Mouse (Mus musculus) embryonic facial prominence, embryonic 12.5 days (tissue): ENCODE results near the gene Megf11. TPM values are rescaled to one million over a fixed set of nuclear protein-coding genes. Genes with fewer than 3 reads are reported as not detected.

Experiments
- ATAC-seq: fragments of 200-750 bp; cut with Nextera tagmentation; 2 replicates; pipeline ENCODE4 v1.8.0; 2017; ENCODE audit not compliant: insufficient number of reproducible peaks, insufficient read depth, low FRiP score, low TSS enrichment
- H3K27ac ChIP-seq: fragments of 300-500 bp; sonication (generic); 2 replicates; pipeline ENCODE4 v1.5.1; 2016; ENCODE audit warnings: mild to moderate bottlenecking
- H3K27me3 ChIP-seq: fragments of 300-500 bp; sonication (generic); 2 replicates; pipeline ENCODE4 v1.6.1; 2016; ENCODE audit warnings: mild to moderate bottlenecking, moderate library complexity
- H3K36me3 ChIP-seq: fragments of 300-500 bp; sonication (generic); 2 replicates; pipeline ENCODE4 v1.6.1; 2016; ENCODE audit warnings: mild to moderate bottlenecking
- H3K4me1 ChIP-seq: fragments of 300-500 bp; sonication (generic); 2 replicates; pipeline ENCODE4 v1.6.1; 2016
- H3K4me2 ChIP-seq: fragments of 300-500 bp; sonication (generic); replicated peaks from 2 replicates; pipeline ENCODE4 v1.6.1; 2016; ENCODE audit warnings: mild to moderate bottlenecking, moderate library complexity
- H3K4me3 ChIP-seq: fragments of 300-500 bp; sonication (generic); 2 replicates; pipeline ENCODE4 v1.5.1; 2016; ENCODE audit warnings: mild to moderate bottlenecking
- H3K9ac ChIP-seq: fragments of 300-500 bp; sonication (generic); 2 replicates; pipeline ENCODE4 v1.6.1; 2016; ENCODE audit warnings: mild to moderate bottlenecking, moderate library complexity
- H3K9me3 ChIP-seq: fragments of 300-500 bp; sonication (generic); 2 replicates; pipeline ENCODE4 v1.6.1; 2016; ENCODE audit warnings: mild to moderate bottlenecking, moderate library complexity
- WGBS: fragments of 180-500 bp; shearing (Covaris S2); methylation state at CpG from one replicate; pipeline ENCODE4 v1.1.7; 2016; 5-methylcytosine and 5-hydroxymethylcytosine counted together
- polyA plus RNA-seq: library from polyadenylated mRNA; unstranded; fragments of >200 nt; fragmentation: Nextera tagmentation; extraction: Ambion mirVana; gene quantifications from 2 replicates; pipeline ENCODE4 v1.2.1, GENCODE M21; 2016

The Megf11 gene
- polyA plus RNA-seq, 1 experiment from 2014 or later = 1.2 TPM

- peaks cover 4% of the 10 kb centered on the region; the same call in 1 of the 2 replicates for H3K4me1 ChIP-seq
- 59% methylated on average over 3 of the region's 3 CpGs for WGBS
- no peaks in the 10 kb centered on the region for H3K9me3 ChIP-seq
- no peak overlapping the region for H3K4me3 ChIP-seq
- no peak overlapping the region for H3K4me2 ChIP-seq
- 0 out of 2 replicates have a peak, but pooled peaks cover 4% of the 10 kb centered on the region for H3K27me3 ChIP-seq
- H3K36me3 ChIP-seq = no peaks in the 10 kb centered on the region
- no peak overlapping the region for H3K9ac ChIP-seq
- ATAC-seq = no peak
- no peak overlapping the region for H3K27ac ChIP-seq
These were observed 146.5 kb downstream of the Megf11 start for GRCm38 (mm10) chr9:64531935-64532334.

GRCm38 (mm10) chr9:64532711-64533242, 147.4 kb downstream of the Megf11 start:
- no peak for ATAC-seq
- no peak overlapping the region for H3K4me2 ChIP-seq
- H3K4me3 ChIP-seq = no peak overlapping the region
- 0 out of 2 replicates have a peak, but pooled peaks cover 4% of the 10 kb centered on the region for H3K27me3 ChIP-seq
- 46% methylated on average over 4 of the region's 4 CpGs for WGBS
- H3K9me3 ChIP-seq = no peaks in the 10 kb centered on the region
- no peaks in the 10 kb centered on the region for H3K36me3 ChIP-seq
- no peak overlapping the region for H3K27ac ChIP-seq
- H3K4me1 ChIP-seq = peaks cover 4% of the 10 kb centered on the region; the same call in 1 of the 2 replicates
- H3K9ac ChIP-seq = no peak overlapping the region

- H3K27ac ChIP-seq = no peak overlapping the region
- peaks cover 4% of the 10 kb centered on the region; the same call in 1 of the 2 replicates for H3K4me1 ChIP-seq
- 38% methylated on average over 15 of the region's 15 CpGs for WGBS
- no peak for ATAC-seq
- H3K4me2 ChIP-seq = no peak overlapping the region
- H3K4me3 ChIP-seq = no peak overlapping the region
- H3K27me3 ChIP-seq = 0 out of 2 replicates have a peak, but pooled peaks cover 4% of the 10 kb centered on the region
- no peaks in the 10 kb centered on the region for H3K9me3 ChIP-seq
- no peak overlapping the region for H3K9ac ChIP-seq
- H3K36me3 ChIP-seq = no peaks in the 10 kb centered on the region
These were observed 148.2 kb downstream of the Megf11 start for GRCm38 (mm10) chr9:64533488-64534119.

- Histone ChIP-seq H3K4me2 (no peak overlapping the region), H3K4me3 (no peak overlapping the region), H3K9me3 (no peaks in the 10 kb centered on the region), H3K36me3 (no peaks in the 10 kb centered on the region), H3K27me3 (0 out of 2 replicates have a peak, but pooled peaks cover 4% of the 10 kb centered on the region), H3K9ac (no peak overlapping the region), H3K4me1 (peaks cover 4% of the 10 kb centered on the region; the same call in 1 of the 2 replicates), H3K27ac (no peak overlapping the region)
- no peak for ATAC-seq
- WGBS = 71% methylated on average over 6 of the region's 6 CpGs
These were observed 148.9 kb downstream of the Megf11 start for GRCm38 (mm10) chr9:64534313-64534712.

- H3K9me3 ChIP-seq = no peaks in the 10 kb centered on the region
- peaks cover 4% of the 10 kb centered on the region; the same call in 1 of the 2 replicates for H3K4me1 ChIP-seq
- 88% methylated on average over 8 of the region's 8 CpGs for WGBS
- H3K4me2 ChIP-seq = no peak overlapping the region
- no peak overlapping the region for H3K27ac ChIP-seq
- H3K36me3 ChIP-seq = no peaks in the 10 kb centered on the region
- ATAC-seq = no peak
- H3K9ac ChIP-seq = no peak overlapping the region
- H3K4me3 ChIP-seq = no peak overlapping the region
- 0 out of 2 replicates have a peak, but pooled peaks cover 4% of the 10 kb centered on the region for H3K27me3 ChIP-seq
These were observed 149.6 kb downstream of the Megf11 start for GRCm38 (mm10) chr9:64534856-64535539.

GRCm38 (mm10) chr9:64537821-64538220, 152.4 kb downstream of the Megf11 start:
- no peaks in the 10 kb centered on the region for H3K36me3 ChIP-seq
- peaks cover 4% of the 10 kb centered on the region; the same call in 1 of the 2 replicates for H3K4me1 ChIP-seq
- no peak overlapping the region for H3K9ac ChIP-seq
- no peaks in the 10 kb centered on the region for H3K9me3 ChIP-seq
- no peak overlapping the region for H3K4me3 ChIP-seq
- 0 out of 2 replicates have a peak, but pooled peaks cover 4% of the 10 kb centered on the region for H3K27me3 ChIP-seq
- WGBS = 64% methylated on average over 4 of the region's 4 CpGs
- no peak overlapping the region for H3K4me2 ChIP-seq
- no peak for ATAC-seq
- no peak overlapping the region for H3K27ac ChIP-seq

- no peaks in the 10 kb centered on the region for H3K36me3 ChIP-seq
- no peak for ATAC-seq
- no peak overlapping the region for H3K27ac ChIP-seq
- H3K9me3 ChIP-seq = no peaks in the 10 kb centered on the region
- H3K4me1 ChIP-seq = peaks cover 8% of the 10 kb centered on the region; the same call in 1 of the 2 replicates
- no peak overlapping the region for H3K9ac ChIP-seq
- H3K4me3 ChIP-seq = no peak overlapping the region
- H3K4me2 ChIP-seq = no peak overlapping the region
- no peaks in the 10 kb centered on the region for H3K27me3 ChIP-seq
- WGBS = 62% methylated on average over 4 of the region's 4 CpGs
These were observed 156.8 kb downstream of the Megf11 start for GRCm38 (mm10) chr9:64542246-64542645.

- no peak for ATAC-seq
- 25% methylated on average over 7 of the region's 7 CpGs for WGBS
These were observed 157.7 kb downstream of the Megf11 start for GRCm38 (mm10) chr9:64543125-64543524.

GRCm38 (mm10) chr9:64546344-64546991, 161.0 kb downstream of the Megf11 start:
- Histone ChIP-seq H3K27me3 (no peaks in the 10 kb centered on the region), H3K36me3 (no peaks in the 10 kb centered on the region), H3K9ac (no peak overlapping the region), H3K9me3 (no peaks in the 10 kb centered on the region), H3K4me2 (no peak overlapping the region), H3K4me1 (peaks cover 8% of the 10 kb centered on the region; the same call in 1 of the 2 replicates), H3K27ac (no peak overlapping the region), H3K4me3 (no peak overlapping the region)
- no peak for ATAC-seq
- WGBS = 43% methylated on average over 7 of the region's 7 CpGs

More at GRCm38 (mm10) chr9:64543125-64543524, 157.7 kb downstream of the Megf11 start:
- no peak overlapping the region for H3K9ac ChIP-seq
- peaks cover 8% of the 10 kb centered on the region; the same call in 1 of the 2 replicates for H3K4me1 ChIP-seq
- no peak overlapping the region for H3K4me3 ChIP-seq
- no peaks in the 10 kb centered on the region for H3K27me3 ChIP-seq
- no peak overlapping the region for H3K4me2 ChIP-seq
- no peak overlapping the region for H3K27ac ChIP-seq
- H3K36me3 ChIP-seq = no peaks in the 10 kb centered on the region
- H3K9me3 ChIP-seq = no peaks in the 10 kb centered on the region

GRCm38 (mm10) chr9:64548332-64548731, 162.9 kb downstream of the Megf11 start:
- Histone ChIP-seq H3K36me3 (no peaks in the 10 kb centered on the region), H3K27me3 (no peaks in the 10 kb centered on the region), H3K27ac (no peak overlapping the region), H3K4me1 (peaks cover 4% of the 10 kb centered on the region; the same call in 1 of the 2 replicates), H3K4me3 (no peak overlapping the region), H3K9ac (no peak overlapping the region), H3K4me2 (no peak overlapping the region), H3K9me3 (no peaks in the 10 kb centered on the region)
- 62% methylated on average over 6 of the region's 6 CpGs for WGBS
- no peak for ATAC-seq

GRCm38 (mm10) chr9:64551307-64551706, 165.9 kb downstream of the Megf11 start:
- ATAC-seq = no peak
- H3K27me3 ChIP-seq = no peaks in the 10 kb centered on the region
- no peaks in the 10 kb centered on the region for H3K36me3 ChIP-seq
- WGBS = 88% methylated on average over 1 of the region's 1 CpGs
- H3K9ac ChIP-seq = no peak overlapping the region
- no peak overlapping the region for H3K4me2 ChIP-seq
- no peak overlapping the region for H3K4me3 ChIP-seq
- H3K9me3 ChIP-seq = no peaks in the 10 kb centered on the region
- no peak overlapping the region for H3K27ac ChIP-seq
- no peaks in the 10 kb centered on the region for H3K4me1 ChIP-seq
